Mouse (Mus musculus) embryonic facial prominence, embryonic 14.5 days (tissue): ENCODE data around the gene Tspan12. TPM values are rescaled to one million over a fixed set of nuclear protein-coding genes. Genes with fewer than 3 reads are reported as not detected.
A peak's percentile ranks its signal among the peaks of the same experiment; 100 is the strongest.

Source experiments
- ATAC-seq: fragments of 200-750 bp; cut with Nextera tagmentation; 2 replicates; pipeline ENCODE4 v1.8.0; 2017; ENCODE audit warnings: low read depth, moderate number of reproducible peaks, moderate TSS enrichment
- DNase-seq: peaks from one replicate; pipeline ENCODE4 v3.0.0-alpha.2; 2015; ENCODE audit warnings: low spot score
- H3K27ac ChIP-seq: fragments of 300-500 bp; sonication (generic); replicated peaks from 2 replicates; pipeline ENCODE4 v1.5.1; 2014; ENCODE audit warnings: low read depth, mild to moderate bottlenecking, low read length, moderate library complexity
- H3K27me3 ChIP-seq: fragments of 300-500 bp; sonication (generic); replicated peaks from 2 replicates; pipeline ENCODE4 v1.6.1; 2014; ENCODE audit warnings: low read length; ENCODE audit not compliant: control insufficient read depth, insufficient read depth
- H3K36me3 ChIP-seq: fragments of 300-500 bp; sonication (generic); 2 replicates; pipeline ENCODE4 v1.6.1; 2014; ENCODE audit warnings: low read length, mixed read lengths; ENCODE audit not compliant: control insufficient read depth, insufficient read depth
- H3K4me1 ChIP-seq: fragments of 300-500 bp; sonication (generic); 2 replicates; pipeline ENCODE4 v1.6.1; 2014; ENCODE audit warnings: antibody characterized with exemption, low read length; ENCODE audit not compliant: control insufficient read depth, insufficient read depth
- H3K4me2 ChIP-seq: fragments of 300-500 bp; sonication (generic); 2 replicates; pipeline ENCODE4 v1.6.1; 2014; ENCODE audit warnings: low read depth, mild to moderate bottlenecking, low read length, moderate library complexity, mixed read lengths
- H3K4me3 ChIP-seq: fragments of 300-500 bp; sonication (generic); 2 replicates; pipeline ENCODE4 v1.5.1; 2014; ENCODE audit warnings: low read depth, mild to moderate bottlenecking, low read length
- H3K9ac ChIP-seq: fragments of 300-500 bp; sonication (generic); 2 replicates; pipeline ENCODE4 v1.6.1; 2014; ENCODE audit warnings: low read depth, mild to moderate bottlenecking, low read length, moderate library complexity, mixed read lengths
- H3K9me3 ChIP-seq: fragments of 300-500 bp; sonication (generic); 2 replicates; pipeline ENCODE4 v1.6.1; 2016; ENCODE audit warnings: low read length; ENCODE audit not compliant: control insufficient read depth
- WGBS: fragments of 180-500 bp; shearing (Covaris S2); extraction: QIAGEN DNeasy Blood & Tissue Kit; methylation state at CpG from one replicate; pipeline ENCODE4 v1.1.7; 2014; 5-methylcytosine and 5-hydroxymethylcytosine counted together
- polyA plus RNA-seq: library from polyadenylated mRNA; unstranded; fragments of >200 nt; fragmentation: Nextera tagmentation; extraction: Ambion mirVana; gene quantifications from 2 replicates; pipeline ENCODE4 v1.2.1, GENCODE M21; 2014

Tspan12 gene
- polyA plus RNA-seq, 1 experiment from 2014 or later, result 52.8 TPM

DNA sequence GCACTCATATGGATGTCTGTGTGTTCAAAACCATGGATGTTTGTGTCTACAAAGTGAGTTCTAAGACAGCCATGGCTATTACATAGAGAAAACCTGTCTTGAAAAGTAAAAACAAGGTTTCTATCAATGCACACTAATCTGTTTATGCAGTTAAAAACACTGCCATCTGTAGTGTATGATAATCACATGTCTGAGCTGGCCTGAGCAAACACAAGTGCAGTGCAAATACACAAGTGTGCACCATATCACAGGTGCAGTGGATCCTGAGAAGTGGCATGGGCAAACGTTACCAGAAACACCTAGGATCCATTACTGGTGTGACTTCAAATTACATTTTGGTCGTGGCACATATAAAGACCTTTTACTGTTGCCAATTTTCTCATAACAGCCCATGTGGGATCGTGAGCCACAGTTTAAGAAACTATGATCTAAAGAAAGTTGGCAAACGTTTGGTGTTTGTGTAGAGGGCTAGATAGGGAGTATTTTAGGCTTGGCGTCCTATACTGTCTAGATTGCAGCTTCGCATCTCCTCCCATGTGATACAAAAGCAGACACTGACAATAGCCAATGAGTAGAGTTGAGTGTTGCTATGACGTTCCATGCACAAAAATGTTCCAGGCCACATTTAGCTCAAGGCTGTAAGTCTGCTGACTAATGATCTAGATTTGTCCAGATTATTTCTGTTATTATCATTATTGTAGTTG is 78.0 kb downstream of the Tspan12 start:
- H3K36me3 ChIP-seq, result no peaks in the 10 kb centered on the region
- ATAC-seq (no peak), DNase-seq (no peak)
- no peak overlapping the region for H3K4me3 ChIP-seq
- no peaks in the 10 kb centered on the region for H3K9me3 ChIP-seq
- no peak overlapping the region for H3K4me2 ChIP-seq
- H3K27ac ChIP-seq, result no peak overlapping the region
- H3K4me1 ChIP-seq, result no peaks in the 10 kb centered on the region
- 81% methylated on average over 7 of the region's 7 CpGs for WGBS
- H3K27me3 ChIP-seq, result no peaks in the 10 kb centered on the region
- H3K9ac ChIP-seq, result no peak overlapping the region

DNA sequence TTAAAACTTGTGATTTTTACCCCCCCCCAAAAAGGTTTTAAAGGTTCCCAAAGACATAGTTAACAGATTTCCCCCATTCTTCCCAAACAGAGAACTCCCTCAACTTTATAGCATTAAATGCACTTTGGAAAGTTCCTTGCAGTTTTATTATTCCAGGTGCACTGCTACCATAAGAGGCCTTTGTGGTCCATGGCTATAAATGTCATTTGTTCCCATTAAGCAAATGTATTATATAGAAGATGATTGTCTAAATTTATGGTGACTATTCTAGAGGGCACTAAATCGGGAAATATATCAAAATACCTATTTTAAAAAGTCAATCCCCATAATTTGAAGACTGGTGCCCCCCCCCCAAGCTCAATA is 82.9 kb downstream of the Tspan12 start:
- H3K9ac ChIP-seq, result no peak overlapping the region
- ATAC-seq (no peak), DNase-seq (no peak)
- 84% methylated on average over 1 of the region's 1 CpGs for WGBS
- H3K4me1 ChIP-seq, result no peaks in the 10 kb centered on the region
- no peak overlapping the region for H3K4me3 ChIP-seq
- H3K27ac ChIP-seq, result no peak overlapping the region
- H3K9me3 ChIP-seq, result no peaks in the 10 kb centered on the region
- H3K4me2 ChIP-seq, result no peak overlapping the region
- no peaks in the 10 kb centered on the region for H3K36me3 ChIP-seq
- no peaks in the 10 kb centered on the region for H3K27me3 ChIP-seq

DNA sequence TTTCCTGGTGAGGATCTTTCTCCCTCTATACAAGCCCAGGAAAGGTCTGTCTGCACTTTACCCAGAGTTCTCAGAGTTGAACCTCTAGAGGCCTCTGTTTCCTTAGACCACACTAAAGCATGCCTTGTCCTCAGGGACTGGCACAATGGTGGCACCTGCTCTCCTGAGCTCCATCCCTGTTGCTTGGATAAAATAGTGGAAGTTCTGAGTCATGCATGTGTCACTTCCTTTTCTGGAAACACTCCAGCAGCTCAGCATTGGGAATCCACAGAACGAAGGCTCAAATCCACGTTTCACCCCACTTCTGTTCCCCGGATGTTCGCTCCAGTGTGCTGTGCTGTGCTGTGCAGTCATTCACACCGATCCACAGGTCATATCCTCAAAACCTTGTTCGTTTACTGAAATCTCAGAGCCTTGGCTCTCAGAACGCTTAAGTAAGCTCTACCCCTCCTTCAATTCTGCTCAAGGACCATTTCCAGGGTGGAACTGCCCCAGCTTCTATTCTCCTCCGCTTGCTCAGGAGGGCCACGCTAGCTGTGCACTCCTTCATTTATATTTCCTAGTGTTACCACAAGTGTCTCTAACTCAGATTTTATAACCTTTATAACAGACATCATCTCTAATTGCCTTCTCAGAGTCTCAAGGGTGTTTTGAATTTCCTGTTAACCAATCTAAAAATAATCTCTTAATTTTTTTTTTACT is 83.4 kb downstream of the Tspan12 start:
- no peak overlapping the region for H3K4me2 ChIP-seq
- no peaks in the 10 kb centered on the region for H3K27me3 ChIP-seq
- 76% methylated on average over 9 of the region's 9 CpGs for WGBS
- no peaks in the 10 kb centered on the region for H3K4me1 ChIP-seq
- no peak overlapping the region for H3K27ac ChIP-seq
- no peak overlapping the region for H3K4me3 ChIP-seq
- H3K36me3 ChIP-seq, result no peaks in the 10 kb centered on the region
- DNase-seq, result peak; percentile 5
- H3K9me3 ChIP-seq, result no peaks in the 10 kb centered on the region
- no peak overlapping the region for H3K9ac ChIP-seq
- no peak for ATAC-seq

DNA sequence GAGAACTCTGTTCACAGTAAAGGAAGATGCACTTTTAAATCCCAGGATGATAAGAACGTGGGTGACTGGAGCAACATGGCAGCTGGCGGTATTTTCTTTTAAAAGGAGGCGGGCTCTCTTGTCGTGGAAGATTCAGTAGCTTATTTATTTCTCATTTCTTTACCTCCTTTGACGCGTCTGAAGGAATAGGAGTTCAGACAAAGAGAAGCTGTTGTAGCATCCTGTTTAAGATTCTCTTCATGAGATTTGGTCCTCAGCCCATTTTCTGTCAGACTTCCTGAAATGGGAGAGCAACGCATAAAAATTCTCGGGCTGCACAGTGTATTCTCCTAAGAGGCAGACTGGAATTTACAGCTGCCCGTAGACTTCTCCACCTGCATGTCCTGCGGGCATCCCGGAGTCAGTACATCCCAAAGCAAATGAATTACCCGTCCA is 84.5 kb downstream of the Tspan12 start:
- no peak overlapping the region for H3K9ac ChIP-seq
- no peaks in the 10 kb centered on the region for H3K9me3 ChIP-seq
- no peaks in the 10 kb centered on the region for H3K4me1 ChIP-seq
- no peak for ATAC-seq
- H3K4me3 ChIP-seq, result no peak overlapping the region
- DNase-seq, result peak; percentile 6
- H3K36me3 ChIP-seq, result no peaks in the 10 kb centered on the region
- H3K4me2 ChIP-seq, result no peak overlapping the region
- no peaks in the 10 kb centered on the region for H3K27me3 ChIP-seq
- H3K27ac ChIP-seq, result no peak overlapping the region
- 84% methylated on average over 12 of the region's 12 CpGs for WGBS

DNA sequence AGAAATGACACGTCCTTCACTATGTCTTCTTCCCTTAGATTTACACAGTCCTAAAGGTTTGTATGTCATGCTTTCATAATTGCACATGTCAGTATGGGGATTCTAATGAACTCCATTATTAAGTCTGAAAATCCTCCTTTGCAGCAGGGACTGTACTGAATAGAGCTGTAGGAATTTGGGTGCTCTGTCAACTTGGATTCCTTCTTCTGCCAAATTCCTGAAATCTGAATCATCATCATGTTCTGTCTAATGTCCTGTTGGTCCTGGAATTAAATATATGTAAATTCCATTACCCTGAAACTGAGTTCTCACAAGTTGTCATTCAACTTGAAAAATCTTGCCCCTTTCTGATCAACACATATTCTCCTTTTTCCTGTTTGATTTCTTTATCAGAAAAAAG is 104.8 kb downstream of the Tspan12 start:
- Histone ChIP-seq H3K9me3 (no peaks in the 10 kb centered on the region), H3K4me2 (no peak overlapping the region), H3K36me3 (no peaks in the 10 kb centered on the region), H3K4me3 (no peak overlapping the region), H3K4me1 (no peaks in the 10 kb centered on the region), H3K27ac (no peak overlapping the region), H3K9ac (no peak overlapping the region), H3K27me3 (no peaks in the 10 kb centered on the region)
- no peak for ATAC-seq
- 77% methylated on average over 1 of the region's 1 CpGs for WGBS
- no peak for DNase-seq

DNA sequence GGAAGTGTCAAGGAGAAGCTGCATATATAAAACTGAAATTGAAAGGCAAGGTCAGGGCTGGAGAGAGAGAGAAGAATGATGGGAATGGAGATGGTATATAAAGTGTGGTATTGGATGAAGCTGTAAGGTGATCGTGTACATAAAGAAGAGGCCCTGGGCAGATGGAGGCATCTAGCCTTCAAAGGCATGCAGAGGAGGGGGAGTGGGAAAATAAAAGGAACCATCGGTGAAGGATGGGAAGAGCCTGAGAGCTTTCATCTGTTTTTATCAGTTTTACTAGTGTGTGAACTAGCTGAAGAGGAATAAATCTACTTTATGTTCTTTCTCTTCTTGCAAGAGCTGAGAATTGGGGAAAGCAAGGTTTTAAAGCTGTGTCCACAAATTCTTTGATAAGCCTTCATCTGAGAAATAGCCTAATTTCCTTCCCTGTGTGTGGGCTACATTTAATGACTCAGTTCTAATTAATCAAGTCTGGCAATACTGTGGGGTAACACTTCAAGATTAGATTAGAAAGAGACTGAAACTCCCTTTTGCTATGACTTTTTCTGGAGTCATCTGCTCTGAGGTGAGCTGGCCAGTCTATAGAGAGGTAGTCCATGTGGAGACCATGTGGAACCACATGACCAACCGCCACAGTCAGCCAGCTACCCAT is 107.6 kb downstream of the Tspan12 start:
- no peak overlapping the region for H3K27ac ChIP-seq
- WGBS, result 79% methylated on average over 3 of the region's 3 CpGs
- no peaks in the 10 kb centered on the region for H3K27me3 ChIP-seq
- DNase-seq, result no peak
- no peaks in the 10 kb centered on the region for H3K4me1 ChIP-seq
- H3K9me3 ChIP-seq, result no peaks in the 10 kb centered on the region
- no peak overlapping the region for H3K9ac ChIP-seq
- H3K4me3 ChIP-seq, result no peak overlapping the region
- no peak for ATAC-seq
- no peak overlapping the region for H3K4me2 ChIP-seq
- H3K36me3 ChIP-seq, result no peaks in the 10 kb centered on the region

DNA sequence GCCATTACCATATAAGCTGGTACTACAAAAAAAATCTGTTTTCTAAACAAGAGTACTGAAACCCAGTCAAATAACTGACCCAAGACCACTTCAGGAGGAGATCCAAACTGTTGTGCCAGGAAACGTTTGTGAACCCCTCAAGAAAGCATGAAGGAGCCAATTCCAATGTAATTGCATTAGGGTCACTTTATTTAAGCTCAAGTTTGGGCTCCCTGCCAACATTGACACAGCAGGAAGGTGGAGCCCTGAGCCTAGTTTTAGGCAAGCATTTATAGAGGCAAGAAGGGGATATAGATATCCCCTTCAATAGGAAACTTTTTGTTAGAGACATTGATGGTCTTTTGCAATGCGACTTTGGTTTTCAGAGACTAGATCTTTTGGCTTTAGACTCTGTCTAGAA is 111.7 kb downstream of the Tspan12 start:
- 44% methylated on average over 2 of the region's 2 CpGs for WGBS
- Histone ChIP-seq H3K27ac (no peak overlapping the region), H3K4me1 (no peaks in the 10 kb centered on the region), H3K9me3 (no peaks in the 10 kb centered on the region), H3K4me3 (no peak overlapping the region), H3K27me3 (no peaks in the 10 kb centered on the region), H3K9ac (no peak overlapping the region), H3K36me3 (no peaks in the 10 kb centered on the region), H3K4me2 (no peak overlapping the region)
- DNase-seq, result peak; percentile 53
- ATAC-seq, result no peak

DNA sequence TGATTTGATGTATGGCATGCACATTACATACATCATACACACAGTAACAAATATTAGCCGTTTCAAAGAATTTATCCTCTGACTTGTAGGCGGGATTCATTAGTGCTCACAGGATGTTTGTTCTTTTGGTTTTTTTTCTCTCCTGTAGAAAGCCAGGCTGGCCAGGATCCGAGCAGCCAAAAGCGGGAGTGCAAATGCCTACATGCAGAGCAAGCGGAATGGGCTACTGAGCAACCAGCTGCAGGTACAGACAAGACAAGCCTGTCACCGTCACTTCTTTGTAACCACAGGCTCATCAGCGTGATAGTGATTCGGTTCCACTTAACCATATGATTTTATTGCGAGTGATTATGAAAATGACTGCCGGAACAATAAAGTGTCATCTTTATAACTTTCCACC is 130.1 kb downstream of the Tspan12 start:
- Histone ChIP-seq H3K9me3 (no peaks in the 10 kb centered on the region), H3K4me3 (no peak overlapping the region), H3K27ac (no peak overlapping the region), H3K27me3 (no peaks in the 10 kb centered on the region), H3K4me2 (no peak overlapping the region), H3K4me1 (no peaks in the 10 kb centered on the region), H3K9ac (no peak overlapping the region), H3K36me3 (no peaks in the 10 kb centered on the region)
- DNase-seq (no peak), ATAC-seq (no peak)
- 74% methylated on average over 10 of the region's 10 CpGs for WGBS
